In genomic region chr3:108856386-108857123, GRCm38 (mm10) we compare ENCODE assay signal across 8 mouse cellular contexts. TPM values are rescaled to one million over a fixed set of nuclear protein-coding genes. Genes with fewer than 3 reads are reported as not detected.
A peak's percentile ranks its signal among the peaks of the same experiment; 100 is the strongest.
DNase-seq lines count a peak whose midpoint lies in the region; ATAC-seq and TF ChIP-seq lines count a peak whose summit lies in the region.

No protein-coding gene starts in this region.

- peak; percentile 79 for TF ChIP-seq EP300 in ES-Bruce4 (IDR thresholded peaks at IDR 0.05; ENCODE audit: insufficient read depth, low read depth, low read length)

- TF ChIP-seq POLR2A in ES-Bruce4 (IDR thresholded peaks at IDR 0.05; ENCODE audit: insufficient read depth, low read length): no peak

- peaks cover 23% of the 10 kb centered on the region for H3K4me1 ChIP-seq in heart, embryonic 16.5 days (ENCODE audit: control insufficient read depth, insufficient read depth, low read length)
- peaks cover 20% of the 10 kb centered on the region for H3K4me1 ChIP-seq in heart, embryonic 11.5 days (ENCODE audit: control insufficient read depth, insufficient read depth, low read length)
- H3K4me1 ChIP-seq in ES-Bruce4 (ENCODE audit: control insufficient read depth, insufficient read depth, low read length): peaks cover 6% of the 10 kb centered on the region

- WGBS in heart, embryonic 16.5 days: 65% methylated on average over 8 of the region's 8 CpGs
- WGBS in heart, embryonic 11.5 days (ENCODE audit: insufficient replicate concordance): 50% methylated on average over 8 of the region's 8 CpGs
- WGBS in large intestine, adult 2 months: 59% methylated on average over 8 of the region's 8 CpGs

- H3K27me3 ChIP-seq in heart, embryonic 16.5 days (ENCODE audit: control insufficient read depth, insufficient read depth, low read length): no peaks in the 10 kb centered on the region
- H3K27me3 ChIP-seq in heart, embryonic 11.5 days (ENCODE audit: control insufficient read depth, insufficient read depth, low read length): no peaks in the 10 kb centered on the region
- no peaks in the 10 kb centered on the region for H3K27me3 ChIP-seq in ES-Bruce4 (ENCODE audit: control insufficient read depth, insufficient read depth, low read length, poor library complexity, severe bottlenecking)

- no peak overlapping the region for H3K4me3 ChIP-seq in heart, embryonic 16.5 days (ENCODE audit: low read length)
- no peak overlapping the region for H3K4me3 ChIP-seq in heart, embryonic 11.5 days (ENCODE audit: low read depth, low read length)
- no peak overlapping the region for H3K4me3 ChIP-seq in ES-Bruce4 (ENCODE audit: low read depth, low read length)

- no peaks in the 10 kb centered on the region for H3K9me3 ChIP-seq in heart, embryonic 16.5 days (replicated peaks; ENCODE audit: control insufficient read depth, low read length)
- H3K9me3 ChIP-seq in heart, embryonic 11.5 days (replicated peaks; ENCODE audit: control insufficient read depth, low read length): no peaks in the 10 kb centered on the region
- no peaks in the 10 kb centered on the region for H3K9me3 ChIP-seq in ES-Bruce4 (replicated peaks; ENCODE audit: control insufficient read depth, insufficient read depth, low read length, poor library complexity, severe bottlenecking)

- peak; percentile 35 for DNase-seq in embryo, embryonic 10 days (ENCODE audit: low spot score)
- peak; percentile 25 for DNase-seq in large intestine, adult 2 months (ENCODE audit: low read depth, low spot score)
- DNase-seq in retina, postnatal 1 day: peak; percentile 20
- DNase-seq in gastrocnemius, adult 18-20 months (ENCODE audit: low spot score): no peak
- DNase-seq in adrenal gland, postnatal 10 days: no peak

- H3K27ac ChIP-seq in heart, embryonic 16.5 days (ENCODE audit: low read length): peak overlapping the region; percentile 2; the same call in 1 of the 2 replicates
- no peak overlapping the region for H3K27ac ChIP-seq in heart, embryonic 11.5 days (ENCODE audit: low read depth, low read length)
- no peak overlapping the region for H3K27ac ChIP-seq in ES-Bruce4 (ENCODE audit: insufficient read depth, low read length)

- no peak overlapping the region for H3K4me2 ChIP-seq in heart, embryonic 16.5 days (ENCODE audit: low read depth, low read length)
- no peak overlapping the region for H3K4me2 ChIP-seq in heart, embryonic 11.5 days

- peak; percentile 70 for TF ChIP-seq CTCF in ES-Bruce4 (IDR thresholded peaks at IDR 0.05; ENCODE audit: low read depth, low read length)

- H3K9ac ChIP-seq in heart, embryonic 16.5 days (ENCODE audit: low read length): no peak overlapping the region
- no peak overlapping the region for H3K9ac ChIP-seq in heart, embryonic 11.5 days (ENCODE audit: low read depth, low read length)
- no peak overlapping the region for H3K9ac ChIP-seq in ES-Bruce4 (ENCODE audit: low read depth, poor library complexity, severe bottlenecking)

- no peaks in the 10 kb centered on the region for H3K36me3 ChIP-seq in heart, embryonic 16.5 days (ENCODE audit: control insufficient read depth, insufficient read depth)
- H3K36me3 ChIP-seq in heart, embryonic 11.5 days (ENCODE audit: control insufficient read depth, insufficient read depth, low read length): no peaks in the 10 kb centered on the region
- no peaks in the 10 kb centered on the region for H3K36me3 ChIP-seq in ES-Bruce4 (ENCODE audit: control insufficient read depth, insufficient read depth, low read length, poor library complexity, severe bottlenecking)

- ATAC-seq in heart, embryonic 16.5 days (replicated peaks; ENCODE audit: extremely low read depth, insufficient read depth, low FRiP score): no peak
- no peak for ATAC-seq in heart, embryonic 11.5 days (replicated peaks; ENCODE audit: insufficient number of reproducible peaks, low FRiP score, low TSS enrichment)

RNA-seq across cellular contexts. Expression of gene Stxbp3, which starts 16.2 kb away (rescaled TPM):
- 32.2 and 33.1 TPM in 2 replicates for polyA plus RNA-seq in heart, embryonic 16.5 days (2015; fragmentation: Nextera tagmentation; extraction: Ambion mirVana)
- 27.8 and 29.2 TPM in 2 replicates for polyA plus RNA-seq in heart, embryonic 11.5 days (2014; fragmentation: Nextera tagmentation; extraction: Ambion mirVana)
- 25.9 and 29.9 TPM in 2 replicates for polyA plus RNA-seq in ES-Bruce4 (2011; ENCODE audit: insufficient read depth, insufficient read length, low read depth, missing spikeins)
- 12.2 and 16.9 TPM in 2 replicates for polyA plus RNA-seq in large intestine, adult 2 months (2012; rRNA removed)
- 10 to 100 TPM; 37.0 to 39.0 TPM for total RNA-seq in gastrocnemius, adult 18-20 months (2021)
- total RNA-seq in adrenal gland, postnatal 10 days (2021): 10 to 100 TPM; 40.2 to 46.6 TPM

RNA-seq across cellular contexts. Expression of gene Fndc7, which starts 33.3 kb away (rescaled TPM):
- 0.10 and 0.21 TPM in 2 replicates for polyA plus RNA-seq in heart, embryonic 16.5 days (2015; fragmentation: Nextera tagmentation; extraction: Ambion mirVana)
- polyA plus RNA-seq in heart, embryonic 11.5 days (2014; fragmentation: Nextera tagmentation; extraction: Ambion mirVana): not detected in 2 replicates
- not detected in 2 replicates for polyA plus RNA-seq in ES-Bruce4 (2011; ENCODE audit: insufficient read depth, insufficient read length, low read depth, missing spikeins)
- 0.11 and 0.16 TPM in 2 replicates for polyA plus RNA-seq in large intestine, adult 2 months (2012; rRNA removed)
- not detected for total RNA-seq in gastrocnemius, adult 18-20 months (2021)
- total RNA-seq in adrenal gland, postnatal 10 days (2021): 1 to 10 TPM in 1 of 2 experiments, under 1 TPM in 1; 0.39 to 1.4 TPM

RNA-seq across cellular contexts. Expression of gene Prpf38b, which starts 55.0 kb away (rescaled TPM):
- polyA plus RNA-seq in heart, embryonic 16.5 days (2015; fragmentation: Nextera tagmentation; extraction: Ambion mirVana): 49.9 and 60.6 TPM in 2 replicates
- 53.8 and 56.4 TPM in 2 replicates for polyA plus RNA-seq in heart, embryonic 11.5 days (2014; fragmentation: Nextera tagmentation; extraction: Ambion mirVana)
- 112 and 113 TPM in 2 replicates for polyA plus RNA-seq in ES-Bruce4 (2011; ENCODE audit: insufficient read depth, insufficient read length, low read depth, missing spikeins)
- 17.5 and 42.2 TPM in 2 replicates for polyA plus RNA-seq in large intestine, adult 2 months (2012; rRNA removed)
- total RNA-seq in gastrocnemius, adult 18-20 months (2021): 10 to 100 TPM; 12.7 to 17.3 TPM
- total RNA-seq in adrenal gland, postnatal 10 days (2021): 10 to 100 TPM; 52.8 to 65.7 TPM

Comparison
In these comparisons a context has a peak if more than half of its experiments do, and no peak if none do; other contexts are left out.
1. DNase-seq: peak in embryo, embryonic 10 days (single experiment), large intestine, adult 2 months (single experiment) and retina, postnatal 1 day (single experiment); none in gastrocnemius, adult 18-20 months (single experiment) and adrenal gland, postnatal 10 days (single experiment).